Mouse (Mus musculus) ovary, postnatal 10 days (tissue): ENCODE results near the gene Sdk1.

Experiments used
- DNase-seq: peaks from one replicate; pipeline ENCODE4 v3.0.0; 2022; ENCODE audit warnings: low spot score

Sdk1 gene

GRCm38 (mm10) chr5:141240841-141241543 is at the start of gene Sdk1:
TSS of gene Sdk1 (plus strand) at chr5:141241490.
- peak; percentile 89 for DNase-seq

GRCm38 (mm10) chr5:141197278-141197677 is 44.0 kb upstream of the Sdk1 start:
- DNase-seq, result no peak

GRCm38 (mm10) chr5:141202276-141203065 is 38.8 kb upstream of the Sdk1 start:
- no peak for DNase-seq

GRCm38 (mm10) chr5:141207061-141207460 is 34.2 kb upstream of the Sdk1 start:
- DNase-seq, result no peak

GRCm38 (mm10) chr5:141225243-141225642 is 16.0 kb upstream of the Sdk1 start:
- no peak for DNase-seq

GRCm38 (mm10) chr5:141234326-141234725 is 7.0 kb upstream of the Sdk1 start:
- no peak for DNase-seq

- no peak for DNase-seq
Measured at GRCm38 (mm10) chr5:141239401-141239800, 1.9 kb upstream of the Sdk1 start.

GRCm38 (mm10) chr5:141240441-141240840 is 849 bp upstream of the Sdk1 start:
- no peak for DNase-seq

- DNase-seq, result no peak
Measured at GRCm38 (mm10) chr5:141241645-141242284, 475 bp downstream of the Sdk1 start.

GRCm38 (mm10) chr5:141243253-141243965 is 2.1 kb downstream of the Sdk1 start:
- no peak for DNase-seq

- DNase-seq, result no peak
Measured at GRCm38 (mm10) chr5:141264253-141264652, 23.0 kb downstream of the Sdk1 start.

- no peak for DNase-seq
Measured at GRCm38 (mm10) chr5:141277112-141277511, 35.8 kb downstream of the Sdk1 start.

- no peak for DNase-seq
Measured at GRCm38 (mm10) chr5:141281751-141282150, 40.5 kb downstream of the Sdk1 start.

GRCm38 (mm10) chr5:141289611-141290010 is 48.3 kb downstream of the Sdk1 start:
- no peak for DNase-seq

- DNase-seq, result no peak
Measured at GRCm38 (mm10) chr5:141295240-141295639, 54.0 kb downstream of the Sdk1 start.

GRCm38 (mm10) chr5:141302287-141302694 is 61.0 kb downstream of the Sdk1 start:
- DNase-seq, result no peak

- DNase-seq, result no peak
Measured at GRCm38 (mm10) chr5:141303746-141304145, 62.5 kb downstream of the Sdk1 start.

- DNase-seq, result no peak
Measured at GRCm38 (mm10) chr5:141304706-141305105, 63.4 kb downstream of the Sdk1 start.

- DNase-seq, result no peak
Measured at GRCm38 (mm10) chr5:141310641-141311040, 69.4 kb downstream of the Sdk1 start.

GRCm38 (mm10) chr5:141311801-141312200 is 70.5 kb downstream of the Sdk1 start:
- DNase-seq, result no peak

- no peak for DNase-seq
Measured at GRCm38 (mm10) chr5:141312305-141312704, 71.0 kb downstream of the Sdk1 start.

- no peak for DNase-seq
Measured at GRCm38 (mm10) chr5:141317095-141317494, 75.8 kb downstream of the Sdk1 start.
